In genomic region chrX:7318551-7319025, GRCm38 (mm10) we compare ENCODE assay signal across 8 mouse cellular contexts. TPM values are rescaled to one million over a fixed set of nuclear protein-coding genes. Genes with fewer than 3 reads are reported as not detected.
DNase-seq lines count a peak whose midpoint lies in the region; ATAC-seq and TF ChIP-seq lines count a peak whose summit lies in the region.

No protein-coding gene starts in this region.

- H3K27ac ChIP-seq in heart, embryonic 12.5 days (ENCODE audit: poor library complexity, severe bottlenecking) = peak overlapping the region; percentile 90
- H3K27ac ChIP-seq in MEL (ENCODE audit: control insufficient read depth, low read depth, low read length) = peak overlapping the region; percentile 61
- peak overlapping the region; percentile 86 for H3K27ac ChIP-seq in forebrain, embryonic 12.5 days
- H3K27ac ChIP-seq in kidney, embryonic 15.5 days = peak overlapping the region; percentile 95

- peak; percentile 69 for ATAC-seq in heart, embryonic 12.5 days (ENCODE audit: insufficient number of reproducible peaks, low FRiP score)
- ATAC-seq in forebrain, embryonic 12.5 days (ENCODE audit: low FRiP score) = peak; percentile 80
- peak; percentile 79 for ATAC-seq in kidney, embryonic 15.5 days (replicated peaks; ENCODE audit: low FRiP score)

- H3K36me3 ChIP-seq in heart, embryonic 12.5 days = no peaks in the 10 kb centered on the region
- peaks cover 0 to 16% of the 10 kb centered on the region in 2 experiments; a peak in 2 of 4 replicates for H3K36me3 ChIP-seq in MEL (ENCODE audit: control insufficient read depth in 1 of 2, insufficient read depth in 2 of 2, low read length in 2 of 2)
- no peaks in the 10 kb centered on the region for H3K36me3 ChIP-seq in forebrain, embryonic 12.5 days (replicated peaks)
- H3K36me3 ChIP-seq in kidney, embryonic 15.5 days = no peaks in the 10 kb centered on the region
- H3K36me3 ChIP-seq in megakaryocyte, embryonic 14.5 days (replicated peaks; ENCODE audit: low read length) = no peaks in the 10 kb centered on the region

- H3K4me2 ChIP-seq in heart, embryonic 12.5 days = peak overlapping the region; percentile 63
- peak overlapping the region; percentile 55 for H3K4me2 ChIP-seq in forebrain, embryonic 12.5 days
- peak overlapping the region; percentile 63 for H3K4me2 ChIP-seq in kidney, embryonic 15.5 days

- intact Hi-C loops in heart, postnatal 14 days (cut with DNase I) = loop anchor here (10.0 kb wide), 1 partner anchor 124 kb away; no protein-coding TSS in a partner anchor

- DNase-seq in heart, postnatal 14 days = no peak
- DNase-seq in MEL (ENCODE audit: low read depth, low spot score) = peak; percentile 65
- no peak for DNase-seq in left cerebral cortex, adult 11 months (ENCODE audit: low spot score)
- no peak for DNase-seq in frontal cortex, postnatal 14 days (ENCODE audit: low spot score in 2 of 2)

- H3K9ac ChIP-seq in heart, embryonic 12.5 days = peak overlapping the region; percentile 89
- peak overlapping the region; percentile 88 for H3K9ac ChIP-seq in MEL (ENCODE audit: control insufficient read depth, low read depth, low read length, poor library complexity, severe bottlenecking)
- peak overlapping the region; percentile 70 for H3K9ac ChIP-seq in forebrain, embryonic 12.5 days
- peak overlapping the region; percentile 66 for H3K9ac ChIP-seq in kidney, embryonic 15.5 days

- no peak for TF ChIP-seq EP300 in MEL (IDR thresholded peaks at IDR 0.05; ENCODE audit: low read depth in 1 of 2, low read length in 2 of 2)

- no peaks in the 10 kb centered on the region; the same call in 1 of the 2 replicates for H3K79me2 ChIP-seq in MEL (ENCODE audit: control insufficient read depth, insufficient read depth, low read length, poor library complexity)

- no peak for TF ChIP-seq CTCF in MEL (IDR thresholded peaks at IDR 0.05 in 2 of 3, conservative IDR thresholded peaks at IDR 0.05 in 1 of 3; ENCODE audit: control insufficient read depth in 1 of 3, insufficient read depth in 1 of 3, low read depth in 2 of 3, low read length in 3 of 3, poor library complexity in 1 of 3, severe bottlenecking in 1 of 3)

- TF ChIP-seq RAD21 in MEL (IDR thresholded peaks at IDR 0.05; ENCODE audit: low read depth, low read length) = no peak

- TF ChIP-seq POLR2A in MEL (IDR thresholded peaks at IDR 0.05; ENCODE audit: control insufficient read depth in 1 of 2, insufficient read depth in 1 of 2, low read depth in 1 of 2, low read length in 2 of 2, poor library complexity in 1 of 2) = no peak

- no peaks in the 10 kb centered on the region for H3K9me3 ChIP-seq in heart, embryonic 12.5 days (replicated peaks)
- H3K9me3 ChIP-seq in MEL (replicated peaks; ENCODE audit: insufficient read depth, low read length) = no peaks in the 10 kb centered on the region
- no peaks in the 10 kb centered on the region for H3K9me3 ChIP-seq in forebrain, embryonic 12.5 days
- H3K9me3 ChIP-seq in kidney, embryonic 15.5 days (replicated peaks) = no peaks in the 10 kb centered on the region
- H3K9me3 ChIP-seq in megakaryocyte, embryonic 14.5 days = peaks cover 5% of the 10 kb centered on the region; the same call in 1 of the 2 replicates

- no peaks in the 10 kb centered on the region for H3K27me3 ChIP-seq in heart, embryonic 12.5 days (replicated peaks)
- H3K27me3 ChIP-seq in MEL (ENCODE audit: control insufficient read depth in 1 of 2, insufficient read depth in 2 of 2, low read length in 2 of 2) = no peaks in the 10 kb centered on the region
- H3K27me3 ChIP-seq in forebrain, embryonic 12.5 days = no peaks in the 10 kb centered on the region
- H3K27me3 ChIP-seq in kidney, embryonic 15.5 days = no peaks in the 10 kb centered on the region
- peaks cover 12% of the 10 kb centered on the region for H3K27me3 ChIP-seq in megakaryocyte, embryonic 14.5 days (replicated peaks)

- H3K4me1 ChIP-seq in heart, embryonic 12.5 days (replicated peaks) = peaks cover 16% of the 10 kb centered on the region; the same call in 1 of the 2 replicates
- peaks cover 0 to 4% of the 10 kb centered on the region in 2 experiments; a peak in 2 of 4 replicates for H3K4me1 ChIP-seq in MEL (ENCODE audit: control insufficient read depth in 1 of 2, insufficient read depth in 2 of 2, low read length in 2 of 2)
- no peaks in the 10 kb centered on the region; the same call in 1 of the 2 replicates for H3K4me1 ChIP-seq in forebrain, embryonic 12.5 days
- 0 out of 2 replicates have a peak, but pooled peaks cover 3% of the 10 kb centered on the region for H3K4me1 ChIP-seq in kidney, embryonic 15.5 days
- no peaks in the 10 kb centered on the region for H3K4me1 ChIP-seq in megakaryocyte, embryonic 14.5 days

- 13% methylated on average over 36 of the region's 37 CpGs for WGBS in heart, embryonic 12.5 days
- WGBS in forebrain, embryonic 12.5 days = 22% methylated on average over 30 of the region's 37 CpGs
- WGBS in kidney, embryonic 15.5 days = 16% methylated on average over 35 of the region's 37 CpGs

- peak overlapping the region; percentile 77 for H3K4me3 ChIP-seq in heart, embryonic 12.5 days
- peak overlapping the region; percentile 85 to 92 for H3K4me3 ChIP-seq in MEL (ENCODE audit: control insufficient read depth in 1 of 2, insufficient read depth in 1 of 2, low read depth in 2 of 2, low read length in 2 of 2)
- H3K4me3 ChIP-seq in forebrain, embryonic 12.5 days (replicated peaks) = peak overlapping the region; percentile 54
- peak overlapping the region; percentile 61 for H3K4me3 ChIP-seq in kidney, embryonic 15.5 days (replicated peaks)
- peak overlapping the region; percentile 94 for H3K4me3 ChIP-seq in megakaryocyte, embryonic 14.5 days (replicated peaks)

TF ChIP-seq in MEL, 35 proteins besides CTCF, POLR2A, EP300 and RAD21:
- TF ChIP-seq ELF1 (IDR thresholded peaks at IDR 0.05; ENCODE audit: low read depth, low read length) (no peak), MAX (IDR thresholded peaks at IDR 0.05; ENCODE audit: low read length) (peak; percentile 31; the same call in 1 of the 2 replicates)

RNA-seq across cellular contexts. Expression of gene Clcn5, which starts 0.6 kb away (rescaled TPM):
- 35.7 and 37.1 TPM in 2 replicates for polyA plus RNA-seq in heart, embryonic 12.5 days (2016; fragmentation: Nextera tagmentation; extraction: Ambion mirVana)
- 1 to 10 TPM; 4.5 to 6.1 TPM for total RNA-seq in heart, postnatal 14 days (2021)
- total RNA-seq in MEL (2012; rRNA removed) = 8.1 and 12.4 TPM in 2 replicates
- 10 to 100 TPM in 1 of 2 experiments, not detected in 1; 10.4 TPM for polyA plus RNA-seq in MEL (2012; ENCODE audit: insufficient read depth in 1 of 2, insufficient read length in 2 of 2, low read depth in 1 of 2, low replicate concordance in 2 of 2, missing spikeins in 1 of 2)
- polyA plus RNA-seq in forebrain, embryonic 12.5 days (2016; fragmentation: Nextera tagmentation; extraction: Ambion mirVana) = 13.2 and 13.4 TPM in 2 replicates
- polyA plus RNA-seq in kidney, embryonic 15.5 days (2015; fragmentation: Nextera tagmentation; extraction: Ambion mirVana) = 13.6 and 13.9 TPM in 2 replicates
- 0.12 TPM in 1 of 2 replicates, not detected in the other for polyA plus RNA-seq in megakaryocyte, embryonic 14.5 days (2012; ENCODE audit: insufficient read depth, low replicate concordance)

RNA-seq across cellular contexts. Expression of gene Usp27x, which starts 57.0 kb away (rescaled TPM):
- 1.1 and 1.2 TPM in 2 replicates for polyA plus RNA-seq in heart, embryonic 12.5 days (2016; fragmentation: Nextera tagmentation; extraction: Ambion mirVana)
- total RNA-seq in heart, postnatal 14 days (2021) = under 1 TPM; 0.53 to 0.95 TPM
- 2.7 and 3.6 TPM in 2 replicates for total RNA-seq in MEL (2012; rRNA removed)
- 1 to 10 TPM in 1 of 2 experiments, not detected in 1; 3.9 TPM for polyA plus RNA-seq in MEL (2012; ENCODE audit: insufficient read depth in 1 of 2, insufficient read length in 2 of 2, low read depth in 1 of 2, low replicate concordance in 2 of 2, missing spikeins in 1 of 2)
- 1.3 and 1.4 TPM in 2 replicates for polyA plus RNA-seq in forebrain, embryonic 12.5 days (2016; fragmentation: Nextera tagmentation; extraction: Ambion mirVana)
- 0.78 and 1.1 TPM in 2 replicates for polyA plus RNA-seq in kidney, embryonic 15.5 days (2015; fragmentation: Nextera tagmentation; extraction: Ambion mirVana)
- 0.26 TPM in 1 of 2 replicates, not detected in the other for polyA plus RNA-seq in megakaryocyte, embryonic 14.5 days (2012; ENCODE audit: insufficient read depth, low replicate concordance)

Comparison
In these comparisons a context has a peak if more than half of its experiments do, and no peak if none do; other contexts are left out.
1. RNA of gene Clcn5, which starts 0.6 kb away (polyA plus RNA-seq): 35.7 to 37.1 TPM in heart, embryonic 12.5 days, 13.6 to 13.9 TPM in kidney, embryonic 15.5 days, 13.2 to 13.4 TPM in forebrain, embryonic 12.5 days and 10.4 TPM in MEL; 0.12 TPM in megakaryocyte, embryonic 14.5 days; every median in the first group is over 10 times any median in the second.
2. Peak in every context shown above with its lines, with median percentiles within 50 percentile points of each other: ATAC-seq, H3K27ac ChIP-seq, H3K4me2 ChIP-seq, H3K4me3 ChIP-seq and H3K9ac ChIP-seq.